Mouse (Mus musculus) liver, embryonic 14.5 days (tissue): Measurements from ENCODE around the gene Fam83d. TPM values are rescaled to one million over a fixed set of nuclear protein-coding genes. Genes with fewer than 3 reads are reported as not detected.
A peak's percentile ranks its signal among the peaks of the same experiment; 100 is the strongest.
"Not testable (repeated sequence)": the region's sequence is repeated elsewhere in the genome, so short reads cannot be mapped to it uniquely, and the experiment has no call there.

Source experiments
- ATAC-seq: fragments of 200-750 bp; cut with Nextera tagmentation; 2 replicates; pipeline ENCODE4 v1.8.0; 2017; ENCODE audit warnings: moderate number of reproducible peaks, mild to moderate bottlenecking, moderate library complexity; ENCODE audit not compliant: insufficient read depth
- DNase-seq, 3 experiments: peaks; one replicate each; pipeline ENCODE4 v3.0.0-alpha.2; 2012 to 2013; ENCODE audit warnings: low read depth in 3 of 3, low spot score in 3 of 3
- H3K27ac ChIP-seq: fragments of 300-500 bp; sonication (generic); 2 replicates; pipeline ENCODE4 v1.5.1; 2014; ENCODE audit warnings: moderate library complexity, mild to moderate bottlenecking, control low read depth, inconsistent platforms
- H3K27me3 ChIP-seq: fragments of 300-500 bp; sonication (generic); 2 replicates; pipeline ENCODE4 v1.6.1; 2014; ENCODE audit warnings: mild to moderate bottlenecking, low read length, moderate library complexity; ENCODE audit not compliant: control insufficient read depth, insufficient read depth
- H3K36me3 ChIP-seq: fragments of 300-500 bp; sonication (generic); replicated peaks from 2 replicates; pipeline ENCODE4 v1.6.1; 2014; ENCODE audit warnings: low read depth; ENCODE audit not compliant: control insufficient read depth, insufficient read depth
- H3K4me1 ChIP-seq, 2 experiments: fragments of 200-500 bp in 1 of 2; fragments of 300-500 bp in 1 of 2; sonication (generic) in 1 of 2; replicated peaks; 2 replicates each; pipeline ENCODE4 v1.6.1; 2012 to 2014; ENCODE audit warnings: antibody characterized with exemption in 1 of 2, inconsistent platforms in 1 of 2, low read length in 1 of 2; ENCODE audit not compliant: control insufficient read depth in 2 of 2, insufficient read depth in 2 of 2
- H3K4me2 ChIP-seq: fragments of 300-500 bp; sonication (generic); 2 replicates; pipeline ENCODE4 v1.6.1; 2014; ENCODE audit warnings: low read depth, mild to moderate bottlenecking, control low read depth, moderate library complexity
- H3K4me3 ChIP-seq, 2 experiments: fragments of 200-500 bp in 1 of 2; fragments of 300-500 bp in 1 of 2; sonication (generic) in 1 of 2; 2 replicates each; pipeline ENCODE4 v1.5.1; 2012 to 2014; ENCODE audit warnings: low read depth in 2 of 2, low read length in 2 of 2, mild to moderate bottlenecking in 2 of 2, control low read depth in 1 of 2, inconsistent platforms in 1 of 2, moderate library complexity in 1 of 2; ENCODE audit not compliant: insufficient read depth in 1 of 2
- H3K9ac ChIP-seq: fragments of 300-500 bp; sonication (generic); replicated peaks from 2 replicates; pipeline ENCODE4 v1.6.1; 2014; ENCODE audit warnings: mild to moderate bottlenecking, control low read depth, moderate library complexity
- H3K9me3 ChIP-seq: fragments of 300-500 bp; sonication (generic); 2 replicates; pipeline ENCODE4 v1.6.1; 2016; ENCODE audit warnings: low read length, mixed read lengths; ENCODE audit not compliant: control insufficient read depth
- CTCF ChIP-seq: IDR thresholded peaks from 2 replicates; pipeline ENCODE4 v1.5.1; 2016; ENCODE audit warnings: antibody characterized with exemption, low read depth, control low read depth
- EP300 ChIP-seq: IDR thresholded peaks from 2 replicates; pipeline ENCODE4 v1.6.1; 2016; ENCODE audit warnings: antibody characterized with exemption, low read depth
- WGBS: fragments of 180-500 bp; shearing (Covaris S2); extraction: QIAGEN DNeasy Blood & Tissue Kit; methylation state at CpG from one replicate; pipeline ENCODE4 v1.1.7; 2014; ENCODE audit not compliant: insufficient replicate concordance; 5-methylcytosine and 5-hydroxymethylcytosine counted together
- polyA plus RNA-seq, 2 experiments: library from polyadenylated mRNA; depleted of rRNA in 1 of 2; stranded (reverse) in 1 of 2; unstranded in 1 of 2; fragments of >200 nt; fragmentation: Nextera tagmentation in 1 of 2; extraction: Ambion mirVana in 1 of 2; gene quantifications; 2 replicates each; pipeline versions ENCODE4 v1.2.1 to v1.2.3; 2012 to 2014

Fam83d gene
- polyA plus RNA-seq, 2 experiments: 11.2 to 11.6 TPM

- ATAC-seq: no peak
- Histone ChIP-seq H3K4me3 (no peak overlapping the region), H3K4me2 (no peak overlapping the region), H3K27me3 (no peaks in the 10 kb centered on the region), H3K27ac (no peak overlapping the region), H3K36me3 (no peaks in the 10 kb centered on the region), H3K9ac (no peak overlapping the region), H3K9me3 (no peaks in the 10 kb centered on the region), H3K4me1 (no peaks in the 10 kb centered on the region)
- TF ChIP-seq EP300: no peak
- no peak for TF ChIP-seq CTCF
- DNase-seq: no peak
- WGBS: 47% methylated on average over 8 of the region's 8 CpGs
These were observed 32.6 kb upstream of the Fam83d start for GRCm38 (mm10) chr2:158735340-158735739.

- not testable (repeated sequence) for H3K9me3 ChIP-seq, H3K4me1 ChIP-seq, ATAC-seq, H3K27me3 ChIP-seq, H3K4me2 ChIP-seq, DNase-seq, H3K27ac ChIP-seq, H3K36me3 ChIP-seq, H3K9ac ChIP-seq, H3K4me3 ChIP-seq
- TF ChIP-seq CTCF: peak; percentile 23; the same call in 1 of the 2 replicates
- WGBS: 66% methylated on average over 4 of the region's 4 CpGs
These were observed 31.6 kb upstream of the Fam83d start for GRCm38 (mm10) chr2:158736247-158736646.

GRCm38 (mm10) chr2:158738591-158738990, 29.3 kb upstream of the Fam83d start:
- H3K27me3 ChIP-seq: no peaks in the 10 kb centered on the region
- H3K4me1 ChIP-seq: no peaks in the 10 kb centered on the region
- WGBS: 75% methylated on average over 11 of the region's 11 CpGs
- no peak overlapping the region for H3K9ac ChIP-seq
- H3K27ac ChIP-seq: no peak overlapping the region
- no peaks in the 10 kb centered on the region for H3K36me3 ChIP-seq
- TF ChIP-seq EP300: no peak
- no peak for TF ChIP-seq CTCF
- DNase-seq: no peak
- ATAC-seq: no peak
- H3K4me2 ChIP-seq: no peak overlapping the region
- H3K9me3 ChIP-seq: no peaks in the 10 kb centered on the region
- H3K4me3 ChIP-seq: no peak overlapping the region

GRCm38 (mm10) chr2:158739113-158739512, 28.8 kb upstream of the Fam83d start:
- no peaks in the 10 kb centered on the region for H3K4me1 ChIP-seq
- no peaks in the 10 kb centered on the region for H3K9me3 ChIP-seq
- 58% methylated on average over 3 of the region's 3 CpGs for WGBS
- no peak overlapping the region for H3K4me2 ChIP-seq
- H3K9ac ChIP-seq: no peak overlapping the region
- no peak overlapping the region for H3K4me3 ChIP-seq
- H3K36me3 ChIP-seq: no peaks in the 10 kb centered on the region
- TF ChIP-seq EP300 (no peak), CTCF (no peak)
- DNase-seq: no peak
- no peaks in the 10 kb centered on the region for H3K27me3 ChIP-seq
- ATAC-seq: no peak
- H3K27ac ChIP-seq: no peak overlapping the region

- Histone ChIP-seq H3K9me3 (no peaks in the 10 kb centered on the region), H3K4me1 (no peaks in the 10 kb centered on the region), H3K4me2 (no peak overlapping the region), H3K4me3 (no peak overlapping the region), H3K27me3 (no peaks in the 10 kb centered on the region), H3K9ac (no peak overlapping the region), H3K36me3 (no peaks in the 10 kb centered on the region), H3K27ac (no peak overlapping the region)
- ATAC-seq (no peak), DNase-seq (no peak)
- 65% methylated on average over 9 of the region's 9 CpGs for WGBS
- TF ChIP-seq CTCF (no peak), EP300 (no peak)
These were observed 26.8 kb upstream of the Fam83d start for GRCm38 (mm10) chr2:158741011-158741501.
